Comparison of ENCODE assay signal across 10 mouse cellular contexts in genomic region chr13:117062628-117063315, GRCm38 (mm10). TPM values are rescaled to one million over a fixed set of nuclear protein-coding genes. Genes with fewer than 3 reads are reported as not detected.
DNase-seq lines count a peak whose midpoint lies in the region; ATAC-seq and TF ChIP-seq lines count a peak whose summit lies in the region.
"Had no signal": no experiment of that assay in that cellular context is flagged by ENCODE, and none has a peak within 500 bp of the region (broad histone marks: within the 10 kb centered on the region; RNA-seq: fewer than 3 reads in every experiment).

No protein-coding gene starts in this region.

- ATAC-seq in midbrain, postnatal 0 days (ENCODE audit: low FRiP score): no peak
- ATAC-seq in midbrain, embryonic 14.5 days (ENCODE audit: low FRiP score, low TSS enrichment): no peak
- peak; percentile 53; the same call in 1 of the 2 replicates for ATAC-seq in limb, embryonic 14.5 days (ENCODE audit: low FRiP score, low read depth)
- no peak; the same call in 1 of the 2 replicates for ATAC-seq in stomach, embryonic 15.5 days (ENCODE audit: insufficient read depth, low FRiP score, low read depth)
- ATAC-seq: liver, embryonic 12.5 days had no signal

- no peaks in the 10 kb centered on the region for H3K9me3 ChIP-seq in midbrain, postnatal 0 days (ENCODE audit: low read length)
- H3K9me3 ChIP-seq in midbrain, embryonic 14.5 days (ENCODE audit: control insufficient read depth, low read length): no peaks in the 10 kb centered on the region
- no peaks in the 10 kb centered on the region for H3K9me3 ChIP-seq in limb, embryonic 14.5 days (ENCODE audit: control insufficient read depth, low read length)
- no peaks in the 10 kb centered on the region for H3K9me3 ChIP-seq in stomach, embryonic 15.5 days
- H3K9me3 ChIP-seq: liver, embryonic 12.5 days had no signal

- WGBS in midbrain, postnatal 0 days: 79% methylated on average over 17 of the region's 17 CpGs
- WGBS in midbrain, embryonic 14.5 days: 85% methylated on average over 17 of the region's 17 CpGs
- 27% methylated on average over 17 of the region's 17 CpGs for WGBS in limb, embryonic 14.5 days
- 37% methylated on average over 17 of the region's 17 CpGs for WGBS in stomach, embryonic 15.5 days

- TF ChIP-seq CTCF in gastrocnemius, adult 2 months (IDR thresholded peaks at IDR 0.05): no peak
- no peak for TF ChIP-seq CTCF in midbrain, postnatal 0 days (IDR thresholded peaks at IDR 0.05)

- H3K4me1 ChIP-seq in midbrain, postnatal 0 days (ENCODE audit: insufficient read depth, low read length): no peaks in the 10 kb centered on the region
- no peaks in the 10 kb centered on the region for H3K4me1 ChIP-seq in midbrain, embryonic 14.5 days (ENCODE audit: control insufficient read depth, insufficient read depth, low read length)
- 0 out of 2 replicates have a peak, but pooled peaks cover 4% of the 10 kb centered on the region for H3K4me1 ChIP-seq in limb, embryonic 14.5 days (ENCODE audit: control insufficient read depth, insufficient read depth, low read length)
- H3K4me1 ChIP-seq in stomach, embryonic 15.5 days: no peaks in the 10 kb centered on the region
- H3K4me1 ChIP-seq: liver, embryonic 12.5 days had no signal

- H3K36me3 ChIP-seq in midbrain, postnatal 0 days (ENCODE audit: insufficient read depth, low read length): no peaks in the 10 kb centered on the region
- no peaks in the 10 kb centered on the region for H3K36me3 ChIP-seq in midbrain, embryonic 14.5 days (ENCODE audit: control insufficient read depth, insufficient read depth, low read length)
- H3K36me3 ChIP-seq in limb, embryonic 14.5 days (ENCODE audit: control insufficient read depth, insufficient read depth, low read length): no peaks in the 10 kb centered on the region
- no peaks in the 10 kb centered on the region for H3K36me3 ChIP-seq in stomach, embryonic 15.5 days
- H3K36me3 ChIP-seq: liver, embryonic 12.5 days had no signal

- H3K27ac ChIP-seq in gastrocnemius, adult 2 months: peak overlapping the region; percentile 60
- H3K27ac ChIP-seq in midbrain, postnatal 0 days (ENCODE audit: low read depth, low read length): no peak overlapping the region
- no peak overlapping the region for H3K27ac ChIP-seq in midbrain, embryonic 14.5 days (replicated peaks; ENCODE audit: low read depth, low read length)
- H3K27ac ChIP-seq in limb, embryonic 14.5 days (replicated peaks; ENCODE audit: low read depth, low read length): peak overlapping the region; percentile 61
- H3K27ac ChIP-seq in stomach, embryonic 15.5 days: peak overlapping the region; percentile 31; the same call in 1 of the 2 replicates
- H3K27ac ChIP-seq: liver, embryonic 12.5 days had no signal

- peak; percentile 23 for DNase-seq in gastrocnemius, adult 2 months
- no peak for DNase-seq in gastrocnemius, postnatal 36 days
- peak; percentile 9 for DNase-seq in midbrain, postnatal 0 days (ENCODE audit: low spot score)
- DNase-seq in midbrain, embryonic 14.5 days: no peak
- peak; percentile 73 for DNase-seq in limb, embryonic 14.5 days (ENCODE audit: low spot score)
- DNase-seq in adrenal gland, postnatal 10 days: no peak
- no peak for DNase-seq in B cell, adult 2 months
- DNase-seq: right cerebral cortex, postnatal 4 days had no signal

- H3K9ac ChIP-seq in midbrain, postnatal 0 days (replicated peaks; ENCODE audit: low read length, poor library complexity, severe bottlenecking): no peak overlapping the region
- no peak overlapping the region for H3K9ac ChIP-seq in midbrain, embryonic 14.5 days (replicated peaks; ENCODE audit: low read length)
- no peak overlapping the region for H3K9ac ChIP-seq in limb, embryonic 14.5 days (ENCODE audit: low read depth, low read length, severe bottlenecking)
- no peak overlapping the region for H3K9ac ChIP-seq in stomach, embryonic 15.5 days
- H3K9ac ChIP-seq: liver, embryonic 12.5 days had no signal

- no peaks in the 10 kb centered on the region for H3K27me3 ChIP-seq in midbrain, postnatal 0 days (ENCODE audit: insufficient read depth, low read length)
- no peaks in the 10 kb centered on the region for H3K27me3 ChIP-seq in midbrain, embryonic 14.5 days (ENCODE audit: control insufficient read depth, insufficient read depth, low read length)
- H3K27me3 ChIP-seq in limb, embryonic 14.5 days (ENCODE audit: control insufficient read depth, insufficient read depth, low read length): no peaks in the 10 kb centered on the region
- H3K27me3 ChIP-seq in stomach, embryonic 15.5 days (replicated peaks): no peaks in the 10 kb centered on the region
- H3K27me3 ChIP-seq: liver, embryonic 12.5 days had no signal

- H3K4me3 ChIP-seq in gastrocnemius, adult 2 months: peak overlapping the region; percentile 45
- no peak overlapping the region for H3K4me3 ChIP-seq in midbrain, postnatal 0 days (ENCODE audit: low read depth, low read length)
- no peak overlapping the region for H3K4me3 ChIP-seq in midbrain, embryonic 14.5 days (replicated peaks; ENCODE audit: low read depth, low read length)
- H3K4me3 ChIP-seq in limb, embryonic 14.5 days (replicated peaks; ENCODE audit: low read length): no peak overlapping the region
- no peak overlapping the region for H3K4me3 ChIP-seq in stomach, embryonic 15.5 days (replicated peaks)
- H3K4me3 ChIP-seq: liver, embryonic 12.5 days had no signal

- H3K4me2 ChIP-seq in midbrain, postnatal 0 days (ENCODE audit: low read depth, low read length, poor library complexity, severe bottlenecking): no peak overlapping the region
- H3K4me2 ChIP-seq in midbrain, embryonic 14.5 days (ENCODE audit: low read length): no peak overlapping the region
- peak overlapping the region; percentile 18; the same call in 1 of the 2 replicates for H3K4me2 ChIP-seq in limb, embryonic 14.5 days (replicated peaks; ENCODE audit: low read depth, low read length, severe bottlenecking)
- H3K4me2 ChIP-seq in stomach, embryonic 15.5 days: peak overlapping the region; percentile 44
- H3K4me2 ChIP-seq: liver, embryonic 12.5 days had no signal

- no peak for TF ChIP-seq POLR2A in limb, embryonic 14.5 days (IDR thresholded peaks at IDR 0.05; ENCODE audit: borderline replicate concordance, extremely low read depth, insufficient read depth, insufficient read length)

- intact Hi-C loops in gastrocnemius, adult 2 months (cut with DNase I): no loop called here
- intact Hi-C loops in gastrocnemius, postnatal 36 days (cut with DNase I): no loop called here

RNA-seq across cellular contexts. Expression of gene Parp8, which starts 37.4 kb away (rescaled TPM):
- 10 to 100 TPM; 12.9 to 14.5 TPM for total RNA-seq in gastrocnemius, adult 2 months (2021)
- 10 to 100 TPM; 12.3 to 14.3 TPM for total RNA-seq in gastrocnemius, postnatal 36 days (2021)
- total RNA-seq in midbrain, postnatal 0 days (2014; rRNA removed): 40.0 and 53.9 TPM in 2 replicates
- polyA plus RNA-seq in midbrain, postnatal 0 days (2015; fragmentation: Nextera tagmentation; extraction: Ambion mirVana): 22.3 and 24.5 TPM in 2 replicates
- 32.9 and 36.9 TPM in 2 replicates for polyA plus RNA-seq in midbrain, embryonic 14.5 days (2014; fragmentation: Nextera tagmentation; extraction: Ambion mirVana)
- polyA plus RNA-seq in limb, embryonic 14.5 days (2012; rRNA removed): 37.7 and 37.8 TPM in 2 replicates
- 20.0 and 21.7 TPM in 2 replicates for polyA plus RNA-seq in limb, embryonic 14.5 days (2014; fragmentation: Nextera tagmentation; extraction: Ambion mirVana)
- polyA plus RNA-seq in stomach, embryonic 15.5 days (2015; fragmentation: Nextera tagmentation; extraction: Ambion mirVana): 14.1 and 15.7 TPM in 2 replicates
- 10 to 100 TPM in 1 of 2 experiments, 1 to 10 TPM in 1; 9.0 to 14.4 TPM for total RNA-seq in adrenal gland, postnatal 10 days (2021)

Comparison
In these comparisons a context has a peak if more than half of its experiments do, and no peak if none do; other contexts are left out.
1. DNase-seq: peak in gastrocnemius, adult 2 months (single experiment), midbrain, postnatal 0 days (single experiment) and limb, embryonic 14.5 days (single experiment); none in gastrocnemius, postnatal 36 days (0 of 2), midbrain, embryonic 14.5 days (single experiment), adrenal gland, postnatal 10 days (single experiment) and B cell, adult 2 months (0 of 2).
2. H3K27ac ChIP-seq: peak in gastrocnemius, adult 2 months (single experiment), limb, embryonic 14.5 days (single experiment) and stomach, embryonic 15.5 days (single experiment); none in midbrain, postnatal 0 days (single experiment) and midbrain, embryonic 14.5 days (single experiment).
3. H3K4me2 ChIP-seq: peak in limb, embryonic 14.5 days (single experiment) and stomach, embryonic 15.5 days (single experiment); none in midbrain, postnatal 0 days (single experiment) and midbrain, embryonic 14.5 days (single experiment).